Mouse (Mus musculus) E14TG2a.4 (cell line): ENCODE measurements at regions not wholly inside any gene's neighbourhood (a gene's known extent, or its start where the extent isn't known, plus 50 kb on each side); places are given as distances from the start of the nearest gene placed in this dataset.

Experiments
- CTCF ChIP-seq: conservative IDR thresholded peaks from 2 replicates; pipeline ENCODE4 v1.5.1; 2014; ENCODE audit warnings: low read length
- NANOG ChIP-seq: IDR thresholded peaks from 2 replicates; pipeline ENCODE4 v1.6.1; 2014; ENCODE audit warnings: borderline replicate concordance, low read length, mixed read lengths
- POU5F1 ChIP-seq: IDR thresholded peaks from 2 replicates; pipeline ENCODE4 v1.6.1; 2014; ENCODE audit warnings: low read length, borderline replicate concordance

- TF ChIP-seq CTCF (no peak), NANOG (no peak), POU5F1 (no peak)
These were observed 650.3 kb upstream of the Stxbp6 start for GRCm38 (mm10) chr12:45724565-45725370.
